Mouse (Mus musculus) liver, postnatal 0 days (tissue): ENCODE results near the gene Ube3c.

ENCODE experiments used
- CTCF ChIP-seq: sonication (generic); IDR thresholded peaks from 2 replicates; pipeline ENCODE4 v1.5.1; 2016; ENCODE audit warnings: antibody characterized with exemption, low read depth
- EP300 ChIP-seq: IDR thresholded peaks from 2 replicates; pipeline ENCODE4 v1.6.1; 2016; ENCODE audit warnings: antibody characterized with exemption, low read depth, mild to moderate bottlenecking

- TF ChIP-seq EP300 (no peak), CTCF (no peak)
Measured at GRCm38 (mm10) chr5:29657590-29658339, 88.7 kb downstream of the Ube3c start.
